Mouse (Mus musculus) forelimb bud, embryonic 11.5 days (tissue): ENCODE measurements around the gene Bbs10.
A peak's percentile ranks its signal among the peaks of the same experiment; 100 is the strongest.

Experiments used
- DNase-seq: peaks from one replicate; pipeline ENCODE4 v3.0.0-alpha.2; 2012; ENCODE audit warnings: low read depth, low spot score

The Bbs10 gene

DNA sequence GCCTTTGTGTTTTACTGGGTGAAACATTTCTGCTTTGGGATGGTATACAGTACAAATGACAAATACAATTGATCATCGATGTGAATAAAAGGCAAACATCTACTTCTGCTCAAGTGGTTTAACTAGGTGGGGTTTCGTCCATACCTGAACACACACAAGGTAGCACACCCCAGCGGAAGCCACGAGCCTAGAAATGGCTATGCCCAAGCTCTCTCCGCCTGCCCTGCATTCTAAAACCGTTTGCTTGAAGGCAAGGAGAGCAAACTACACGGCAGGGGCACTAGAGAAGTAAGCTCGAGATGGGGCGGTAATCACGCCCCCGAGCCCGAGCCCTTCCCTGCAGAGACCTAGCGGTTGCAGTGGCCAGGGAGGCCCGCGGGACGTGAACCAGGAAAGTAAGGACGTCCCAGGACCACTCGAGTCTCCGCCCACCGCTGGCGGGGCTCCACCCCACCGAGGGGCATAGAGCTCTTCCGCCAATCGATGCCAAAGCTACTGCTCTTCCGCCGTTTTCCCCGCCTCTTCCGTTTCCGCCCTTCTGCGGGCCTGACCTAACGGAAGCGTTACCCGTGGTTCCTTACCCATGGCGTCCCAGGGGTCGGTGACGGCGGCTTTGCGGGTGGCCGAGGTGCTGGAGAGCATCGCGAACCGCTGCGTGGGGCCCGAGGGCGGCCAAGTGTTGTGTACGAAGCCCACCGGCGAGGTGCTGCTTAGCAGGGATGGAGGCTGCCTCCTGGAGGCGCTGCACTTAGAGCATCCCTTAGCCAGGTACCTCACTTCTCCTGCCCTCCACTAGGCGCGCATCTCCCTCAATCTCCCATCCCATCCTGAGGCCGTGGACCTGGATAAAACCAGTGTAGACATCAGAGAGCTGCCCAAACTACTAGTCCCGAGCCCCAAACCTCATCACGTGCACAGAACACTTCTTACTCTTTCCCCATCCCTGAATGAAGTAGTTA lies at the start of gene Bbs10:
Gene Bbs10, plus strand, starts transcription at position 540 of the 959 bp plus-strand sequence.
- DNase-seq, result peak; percentile 93

DNA sequence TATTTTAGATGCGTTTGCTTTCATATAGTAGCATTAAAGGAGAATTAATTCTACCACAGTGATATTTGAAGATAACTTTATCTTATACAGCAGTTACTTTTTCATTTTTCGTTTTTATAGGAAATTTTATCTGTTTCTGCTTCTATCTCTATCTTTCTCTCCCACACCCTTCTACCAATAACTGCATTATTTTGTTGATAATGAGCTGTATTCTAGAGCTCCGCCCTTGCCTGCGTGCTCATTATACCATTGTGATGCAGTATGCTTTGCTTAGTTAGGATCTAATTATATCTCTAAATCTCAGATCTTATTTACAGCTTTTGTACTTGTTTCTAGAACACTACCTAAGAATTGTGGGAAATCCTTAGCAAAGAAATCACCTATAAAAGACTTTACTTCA lies 48.3 kb upstream of the Bbs10 start:
- no peak for DNase-seq

DNA sequence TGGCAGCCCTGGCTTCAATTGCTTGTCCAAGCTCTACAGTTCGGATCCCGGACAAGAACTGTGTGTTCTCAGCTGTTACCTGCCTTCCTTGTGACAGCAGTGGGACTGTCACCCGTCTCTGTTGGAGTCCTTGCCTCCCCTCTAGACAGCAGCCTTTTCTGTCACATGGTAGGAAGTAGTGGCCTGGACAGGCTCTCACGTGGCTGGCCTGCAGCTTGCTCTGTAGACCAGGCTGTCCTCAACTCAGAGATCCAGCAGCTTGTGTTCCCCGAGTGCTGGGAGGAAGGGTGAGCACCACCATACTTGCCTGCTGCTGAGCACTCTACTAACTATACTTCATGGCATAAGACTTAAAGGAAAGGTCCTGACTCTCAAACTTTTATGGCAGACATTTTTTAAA lies 46.8 kb upstream of the Bbs10 start:
- DNase-seq, result no peak

DNA sequence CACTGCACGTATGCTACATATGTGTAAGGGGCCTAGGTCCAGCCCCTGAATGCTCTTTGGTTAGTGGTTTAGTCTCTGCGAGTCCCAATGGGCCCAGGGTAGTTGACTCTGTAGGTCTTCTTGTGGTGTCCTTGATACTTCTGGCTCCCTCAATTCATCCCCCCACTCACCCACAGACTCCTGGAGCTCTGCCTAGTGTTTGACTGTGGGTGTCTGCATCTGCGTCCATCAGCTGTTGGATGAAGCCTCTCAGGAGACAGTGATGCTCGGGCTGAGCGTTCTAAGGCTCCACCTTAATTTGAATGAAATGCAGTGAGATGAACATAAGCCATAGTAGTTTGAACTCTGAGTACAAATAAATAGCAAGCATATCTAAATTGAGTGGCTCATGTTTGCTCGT lies 43.3 kb upstream of the Bbs10 start:
- no peak for DNase-seq

DNA sequence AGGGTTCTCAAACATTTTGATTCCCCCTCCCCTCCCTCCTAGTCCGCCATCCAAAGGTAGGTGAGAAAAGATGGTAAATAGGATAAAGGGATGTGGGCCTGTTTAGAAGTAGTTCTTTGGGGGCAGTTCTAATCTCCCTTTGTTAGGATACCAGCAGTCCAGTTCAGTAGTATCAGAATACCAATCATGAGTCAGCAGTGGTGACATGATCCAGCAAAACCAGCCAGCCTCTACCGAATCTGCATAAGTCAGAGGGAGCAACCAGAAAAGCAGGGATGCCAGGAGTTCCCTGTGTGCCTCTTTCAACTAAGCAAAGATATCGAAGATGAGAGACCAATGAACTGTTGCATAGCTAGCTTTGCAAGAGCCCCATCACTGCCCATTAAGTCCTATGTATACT lies 42.3 kb upstream of the Bbs10 start:
- DNase-seq, result no peak

DNA sequence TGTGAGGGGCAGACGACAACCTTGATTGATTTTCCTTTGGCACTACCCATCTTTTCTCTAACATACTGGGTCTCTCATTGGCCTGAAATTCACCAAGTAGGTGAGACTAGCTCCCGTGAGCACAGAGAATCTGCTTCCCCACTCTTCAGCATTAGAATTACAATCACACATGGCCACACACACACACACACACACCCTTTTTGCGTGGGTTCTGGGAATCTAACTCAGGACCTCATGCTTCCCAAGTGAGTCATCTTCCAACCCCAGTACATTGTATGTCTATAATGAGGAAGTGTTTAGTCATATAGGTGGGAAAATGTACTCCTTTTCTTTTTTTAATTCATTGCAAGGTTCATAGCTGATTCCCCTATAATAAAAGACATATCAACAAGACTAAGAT lies 41.1 kb upstream of the Bbs10 start:
- no peak for DNase-seq

DNA sequence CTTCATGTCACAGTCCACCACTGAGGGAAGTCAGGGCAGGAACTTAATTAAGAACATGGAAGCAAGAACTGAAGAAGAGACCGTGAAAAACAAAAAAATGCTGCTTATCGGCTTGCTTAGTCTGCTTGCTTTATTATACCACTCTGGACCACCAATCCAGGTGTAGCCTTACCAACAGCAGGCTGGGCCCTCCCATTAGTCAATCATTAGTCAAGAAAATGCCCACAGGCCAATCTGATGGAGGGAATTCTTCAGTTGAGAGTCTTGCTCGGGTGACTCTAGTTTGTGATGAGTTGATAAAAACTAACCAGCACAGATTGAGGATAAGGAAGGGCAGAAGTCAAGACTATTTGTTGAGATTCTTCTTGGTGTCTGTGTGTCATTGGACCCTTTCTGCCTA lies 40.2 kb upstream of the Bbs10 start:
- no peak for DNase-seq

DNA sequence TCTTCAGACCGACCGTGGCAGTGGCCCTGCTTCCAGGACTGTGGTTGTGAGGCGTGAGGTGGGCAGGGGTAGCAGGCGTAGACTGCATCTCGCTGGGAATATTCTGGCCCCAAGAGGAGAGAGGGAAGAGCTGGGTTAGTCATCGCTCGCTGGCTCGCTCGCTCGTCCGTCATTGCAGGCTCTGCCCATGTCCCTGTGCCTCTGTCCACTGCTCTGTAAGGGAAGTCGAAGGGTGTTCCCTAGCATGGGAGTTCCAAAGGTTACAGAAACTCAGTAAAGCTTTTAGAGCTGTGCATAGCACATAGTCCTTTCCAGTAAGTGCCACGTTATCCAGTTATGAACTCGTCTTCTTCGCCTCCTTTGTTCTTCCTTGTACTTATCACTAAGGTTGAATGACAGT lies 26.8 kb upstream of the Bbs10 start:
- no peak for DNase-seq

DNA sequence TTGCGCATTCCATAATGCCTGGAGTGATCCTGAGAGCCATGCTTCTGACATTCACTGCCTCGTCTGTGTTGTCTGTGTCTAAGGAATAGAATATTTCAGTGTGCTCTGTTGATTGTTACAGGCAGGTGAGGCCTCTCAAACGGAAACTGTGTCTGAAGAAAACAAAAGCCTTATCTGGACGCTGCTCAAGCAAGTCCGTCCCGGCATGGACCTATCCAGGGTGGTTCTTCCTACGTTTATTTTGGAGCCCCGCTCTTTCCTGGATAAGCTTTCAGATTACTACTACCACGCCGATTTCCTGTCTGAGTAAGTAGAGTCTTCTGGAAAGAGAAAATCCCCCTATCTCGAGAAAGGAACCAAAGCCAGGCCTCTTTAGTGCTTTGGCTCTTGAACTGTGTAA lies 25.6 kb upstream of the Bbs10 start:
- DNase-seq, result no peak

DNA sequence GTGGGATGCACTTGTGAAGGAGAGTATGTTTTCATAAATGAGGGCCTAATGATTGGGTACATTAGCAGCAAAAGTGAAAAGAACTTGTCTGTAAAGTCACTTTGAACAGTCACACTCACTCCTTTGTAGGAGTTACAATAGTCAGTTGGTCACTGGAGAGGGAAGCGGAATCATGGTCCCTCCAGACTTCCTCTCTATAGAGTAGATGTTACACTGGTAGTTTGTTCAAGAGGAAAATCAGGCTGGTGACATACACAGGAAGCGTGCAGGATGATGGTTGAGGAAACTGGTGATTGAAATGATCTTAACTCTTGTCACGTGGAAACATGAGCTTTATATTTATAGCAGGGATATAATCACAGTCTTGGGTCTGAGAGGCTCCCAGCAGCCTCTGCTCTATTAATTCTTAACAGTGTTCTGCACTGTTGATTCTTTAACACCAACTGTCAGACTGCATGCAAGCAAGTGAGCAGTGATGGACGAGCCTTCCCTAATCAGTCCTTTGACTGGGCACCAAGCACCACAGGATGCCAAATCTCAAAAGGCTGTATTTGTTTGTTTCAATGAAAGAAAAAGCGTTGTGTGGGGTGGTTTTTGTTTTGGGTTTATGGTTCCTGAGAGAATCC lies 24.9 kb upstream of the Bbs10 start:
- no peak for DNase-seq

DNA sequence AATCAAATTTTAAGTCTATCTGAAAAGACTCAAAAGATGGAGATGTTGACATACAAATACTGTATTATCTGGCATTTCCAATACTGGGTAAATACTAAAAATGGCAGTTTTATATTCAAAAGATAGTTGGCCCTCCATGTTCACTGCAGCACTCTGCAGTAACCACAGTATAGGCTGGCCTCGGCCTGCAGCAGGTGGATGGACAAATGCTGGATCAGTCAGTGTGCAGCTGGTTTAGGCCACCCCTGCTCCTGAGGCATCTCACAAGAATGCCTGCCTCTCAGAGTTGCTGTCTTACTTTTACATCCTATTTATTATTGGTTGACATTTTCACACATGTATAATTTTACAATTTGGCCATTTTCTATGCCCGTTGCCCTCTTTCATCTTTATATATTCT lies 22.7 kb upstream of the Bbs10 start:
- no peak for DNase-seq

DNA sequence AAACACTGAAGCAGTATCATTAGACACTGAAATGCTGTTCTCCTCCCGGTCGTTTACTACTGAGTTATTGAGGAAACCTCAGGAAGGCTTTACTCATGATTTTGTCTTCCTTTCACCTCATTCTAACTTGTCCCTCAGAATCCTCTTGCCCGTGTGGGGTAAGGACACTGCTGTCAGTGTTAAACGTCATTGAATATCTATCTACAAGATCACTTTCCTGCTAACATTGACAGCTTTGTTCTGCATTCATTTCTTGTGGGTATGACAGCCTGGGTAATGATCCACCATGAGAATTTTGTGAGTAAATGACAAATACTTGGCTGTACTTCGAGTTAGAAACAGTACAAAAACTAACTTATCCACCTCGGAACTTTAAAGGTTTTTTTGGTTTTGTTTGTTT lies 848 bp upstream of the Bbs10 start:
- DNase-seq, result no peak

DNA sequence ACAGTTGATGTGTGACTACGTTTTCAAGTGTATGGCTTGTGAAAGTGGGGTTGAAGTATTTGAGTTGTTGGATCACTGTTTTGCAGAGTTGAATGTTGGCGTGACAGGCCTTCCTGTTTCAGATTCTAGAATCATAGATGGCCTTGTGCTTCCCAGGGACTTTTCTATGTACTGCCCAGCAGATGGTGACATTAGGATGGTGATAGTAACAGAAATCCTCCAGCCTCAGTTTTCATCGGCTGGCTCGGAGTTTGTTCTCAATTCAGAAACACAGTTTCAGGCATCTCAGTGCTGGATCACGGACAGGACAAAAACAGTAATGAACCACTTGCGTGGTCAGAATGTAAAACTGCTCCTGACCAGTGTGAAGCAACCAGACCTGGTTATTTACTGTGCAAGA lies 1.1 kb downstream of the Bbs10 start:
- no peak for DNase-seq

DNA sequence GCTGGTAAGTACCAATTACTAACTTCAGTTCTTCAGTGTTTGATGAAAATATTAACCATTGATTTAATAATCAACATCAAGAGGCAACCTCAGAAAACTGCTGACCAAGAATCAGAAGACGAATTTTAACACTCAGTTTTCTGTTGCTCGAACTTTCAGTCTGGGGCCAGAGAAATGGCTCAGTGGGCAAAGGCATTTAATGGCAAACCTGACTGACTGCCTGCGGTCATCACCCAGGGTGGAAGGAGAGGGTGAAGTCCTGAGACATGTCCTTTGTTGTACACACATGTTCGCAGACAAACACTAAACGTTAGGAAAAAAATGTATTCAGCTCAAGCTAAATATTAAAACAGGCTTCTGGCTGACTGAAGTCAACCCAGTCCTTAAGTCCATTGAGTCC lies 2.6 kb downstream of the Bbs10 start:
- DNase-seq, result no peak

DNA sequence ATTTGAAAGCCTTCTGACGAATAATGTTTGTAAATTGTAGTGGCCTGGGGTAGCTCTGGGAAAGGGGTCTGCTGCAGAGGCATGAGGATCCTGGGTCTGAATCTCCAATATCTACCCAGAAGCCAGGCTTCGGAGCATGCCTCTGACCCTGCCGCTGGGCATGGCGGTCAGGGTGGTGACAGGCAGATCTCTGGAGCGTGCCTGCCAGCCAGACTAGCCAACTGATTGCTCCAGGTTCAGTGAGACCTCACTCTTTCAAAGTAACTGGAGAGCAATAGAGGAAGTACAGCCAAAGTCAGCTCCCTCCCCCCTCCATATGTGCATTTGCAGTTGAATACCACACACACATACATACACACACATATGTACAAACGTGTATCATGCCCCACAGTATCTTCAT lies 4.0 kb downstream of the Bbs10 start:
- DNase-seq, result no peak

DNA sequence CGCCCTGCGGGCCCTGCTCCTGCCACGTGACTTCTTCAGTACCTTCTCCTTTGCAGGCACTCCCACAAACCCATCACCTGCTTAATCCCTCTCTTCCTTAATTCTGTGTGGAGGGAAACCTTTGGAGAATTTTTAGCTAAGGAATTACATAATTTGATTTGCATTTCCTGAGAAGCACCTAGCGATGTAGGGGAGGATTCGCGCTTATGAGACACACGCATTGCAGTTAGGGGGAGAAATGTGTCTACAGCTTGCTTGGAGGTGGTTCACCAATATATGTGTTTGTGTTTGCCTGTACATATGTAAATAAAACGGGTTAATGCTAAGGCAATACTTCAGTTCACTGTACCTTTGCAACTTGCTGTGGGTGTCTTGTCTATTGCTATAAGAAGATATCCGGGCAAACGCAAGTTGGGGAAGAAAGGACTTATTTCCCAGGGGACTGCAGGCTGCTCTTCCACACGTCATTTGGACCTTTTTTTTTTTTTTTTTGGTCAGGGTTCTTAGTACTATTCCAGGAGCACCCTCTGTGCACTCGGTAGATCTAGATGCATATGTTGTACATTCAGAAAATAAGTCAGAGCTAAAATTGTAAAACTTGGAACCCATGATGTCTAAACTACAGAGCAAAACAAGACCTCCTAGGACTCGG lies 10.5 kb downstream of the Bbs10 start:
- no peak for DNase-seq

DNA sequence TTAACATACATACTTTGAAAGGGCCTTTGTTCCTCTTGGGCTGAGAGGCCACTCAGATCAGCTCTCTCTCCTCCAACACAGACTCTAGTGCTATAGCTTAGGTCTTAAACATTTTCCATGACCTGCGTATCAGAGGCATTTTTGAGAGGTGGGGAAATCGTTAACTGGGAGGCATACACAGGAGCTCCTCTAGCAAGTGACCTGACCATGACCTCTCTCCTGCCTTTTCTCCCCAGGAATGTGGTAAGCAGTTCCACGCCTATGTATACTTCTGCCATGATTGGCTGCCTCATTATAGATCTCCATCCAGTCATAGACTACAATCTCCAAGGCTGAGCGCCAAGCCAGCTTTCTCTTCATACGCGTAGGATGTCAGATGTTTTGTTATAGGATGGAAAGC lies 14.8 kb downstream of the Bbs10 start:
- DNase-seq, result peak; percentile 26

DNA sequence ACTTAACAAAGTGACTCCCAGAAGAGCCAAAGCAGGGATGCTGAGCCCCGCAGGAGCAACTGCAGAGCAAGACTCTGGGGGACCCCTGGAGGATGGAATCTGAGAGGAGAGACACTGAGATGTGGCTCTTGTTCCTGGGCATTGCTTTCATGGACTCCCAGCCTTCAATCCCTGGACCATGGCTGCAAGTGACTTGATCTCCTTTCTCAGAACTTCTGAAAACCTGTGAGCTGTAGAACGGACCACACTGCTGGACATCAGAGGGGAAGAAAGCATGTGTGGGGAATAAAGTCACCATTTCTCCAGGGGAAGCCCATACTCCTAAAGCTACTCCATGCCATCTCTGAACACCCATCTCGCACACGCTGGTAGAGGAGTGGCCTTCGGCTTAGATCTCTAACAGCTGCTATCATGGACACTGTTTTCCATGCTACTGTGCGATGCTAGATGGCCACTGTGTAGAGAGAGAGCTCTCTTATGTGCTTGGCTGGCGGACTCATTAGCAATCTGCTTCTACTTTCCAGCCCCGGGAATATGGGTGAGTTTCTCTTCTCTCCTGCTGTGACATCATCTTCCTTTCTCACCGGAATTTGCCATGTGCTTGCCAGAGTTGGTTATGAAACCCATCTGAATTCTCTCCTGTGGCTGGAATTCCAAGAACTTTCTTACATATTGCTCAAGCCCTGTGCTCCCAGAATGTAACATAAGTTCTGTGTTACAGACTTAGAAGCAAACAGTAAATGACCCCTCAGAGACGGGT lies 16.3 kb downstream of the Bbs10 start:
- DNase-seq, result no peak

DNA sequence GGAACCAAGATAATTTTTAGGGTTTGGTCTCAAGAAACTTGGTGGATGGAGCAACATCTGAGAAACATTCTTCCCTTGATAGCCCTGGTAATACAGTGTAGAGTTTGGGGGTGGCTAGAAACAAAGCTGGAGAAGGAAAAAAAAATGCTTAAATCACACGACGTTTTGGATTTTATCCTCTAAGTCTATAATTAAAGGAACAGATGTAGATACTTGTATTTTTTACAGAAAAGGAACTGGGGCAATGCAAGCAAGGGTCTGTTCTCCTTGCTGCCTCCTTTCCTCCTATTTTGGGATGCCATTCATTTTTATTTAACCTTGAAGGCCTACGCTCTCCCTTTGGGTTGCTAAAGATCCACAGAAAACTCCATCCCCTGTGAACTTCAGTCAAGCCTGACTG lies 17.5 kb downstream of the Bbs10 start:
- DNase-seq, result no peak

DNA sequence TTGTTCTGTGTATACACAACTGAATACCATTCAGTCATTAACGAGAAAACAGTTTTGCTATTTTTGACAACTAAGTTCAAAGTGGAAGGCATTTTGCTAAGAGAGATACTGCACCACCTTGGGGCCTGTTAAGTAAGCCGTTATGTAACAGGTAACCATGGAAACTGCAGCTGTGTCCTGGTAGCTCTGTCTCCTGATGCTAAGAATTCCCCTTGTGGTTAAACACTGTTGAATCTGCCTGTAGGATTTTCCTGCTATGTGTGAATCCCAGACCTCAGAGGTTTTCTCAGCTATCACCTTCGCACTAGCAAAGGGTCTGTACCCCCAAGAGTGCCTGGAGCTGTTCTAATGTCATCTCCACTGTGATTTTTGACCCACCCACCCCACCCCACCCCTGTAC lies 19.5 kb downstream of the Bbs10 start:
- no peak for DNase-seq

DNA sequence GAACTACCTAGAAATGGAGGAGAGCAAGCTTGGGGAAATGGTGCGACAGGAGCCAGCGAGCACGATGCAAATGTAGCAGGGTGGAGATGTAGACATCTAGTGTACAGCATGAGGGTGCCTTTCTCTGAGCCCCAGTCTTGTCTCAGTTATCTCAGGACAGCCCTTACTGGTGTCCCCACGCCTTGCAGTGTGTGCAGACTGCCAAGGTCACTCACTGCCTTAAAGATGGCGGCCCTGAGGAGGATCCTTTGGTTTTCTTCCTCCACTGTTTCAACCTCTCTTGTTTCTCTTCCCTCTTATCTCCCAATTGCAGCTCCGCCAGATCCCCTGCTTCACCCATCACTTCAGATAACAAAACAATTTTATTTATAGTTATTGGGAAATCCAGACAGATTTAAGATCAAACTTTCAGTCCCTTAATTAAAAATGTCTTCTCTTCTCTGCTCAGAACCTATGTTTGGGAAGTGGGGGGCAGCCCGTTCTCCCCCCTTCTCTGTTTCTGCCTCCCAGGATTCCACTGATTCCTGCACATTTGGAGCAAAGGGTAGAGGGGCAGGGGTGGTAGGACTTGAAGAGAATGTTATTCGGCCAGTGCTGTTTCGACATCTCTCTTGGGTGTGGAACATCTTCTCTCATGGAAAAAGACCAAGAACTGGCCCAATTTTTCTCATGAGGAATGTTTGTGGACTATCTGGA lies 20.5 kb downstream of the Bbs10 start:
- DNase-seq, result no peak
